Mouse (Mus musculus) myocyte (in vitro differentiated cells): ENCODE results near the gene Ttll8. TPM values are rescaled to one million over a fixed set of nuclear protein-coding genes. Genes with fewer than 3 reads are reported as not detected.

Source experiments
- H3K27me3 ChIP-seq: one replicate; pipeline ENCODE4 v1.6.1; 2011; ENCODE audit not compliant: control insufficient read depth, insufficient read depth, insufficient read length
- H3K36me3 ChIP-seq: one replicate; pipeline ENCODE4 v1.6.1; 2011; ENCODE audit not compliant: control insufficient read depth, insufficient read depth
- H3K4me2 ChIP-seq: one replicate; pipeline ENCODE4 v1.6.1; 2011; ENCODE audit warnings: low read depth, control low read depth
- H3K4me3 ChIP-seq: one replicate; pipeline ENCODE4 v1.5.1; 2011; ENCODE audit warnings: mild to moderate bottlenecking, control low read depth, moderate library complexity
- H3K79me2 ChIP-seq: one replicate; pipeline ENCODE4 v1.6.1; 2011; ENCODE audit not compliant: control insufficient read depth, insufficient read depth
- H3ac ChIP-seq: one replicate; pipeline ENCODE4 v1.6.1; 2011; ENCODE audit not compliant: control insufficient read depth, insufficient read length
- CEBPB ChIP-seq: IDR thresholded peaks from 2 replicates; pipeline ENCODE4 v1.6.1; 2011; ENCODE audit warnings: mild to moderate bottlenecking, moderate library complexity; ENCODE audit not compliant: poor library complexity, insufficient read depth, severe bottlenecking
- E2F4 ChIP-seq: IDR thresholded peaks from one replicate; pipeline ENCODE4 v1.6.1; 2011; ENCODE audit warnings: mild to moderate bottlenecking, control low read depth, moderate library complexity; ENCODE audit not compliant: insufficient read depth
- MAX ChIP-seq: IDR thresholded peaks from one replicate; pipeline ENCODE4 v1.6.1; 2011; ENCODE audit warnings: low read depth, mild to moderate bottlenecking, control low read depth
- MYOD1 ChIP-seq, 3 experiments: IDR thresholded peaks; one replicate each; pipeline ENCODE4 v1.6.1; 2011; ENCODE audit warnings: control low read depth in 2 of 3, low read depth in 2 of 3, mild to moderate bottlenecking in 2 of 3, moderate library complexity in 1 of 3; ENCODE audit not compliant: insufficient read length in 2 of 3, control insufficient read depth in 1 of 3
- MYOG ChIP-seq, 3 experiments: IDR thresholded peaks; one replicate each; pipeline ENCODE4 v1.6.1; 2011; ENCODE audit warnings: control low read depth in 2 of 3, low read depth in 2 of 3, mild to moderate bottlenecking in 2 of 3; ENCODE audit not compliant: insufficient read length in 2 of 3, control insufficient read depth in 1 of 3, insufficient read depth in 1 of 3
- POLR2A ChIP-seq: IDR thresholded peaks from one replicate; pipeline ENCODE4 v1.6.1; 2011; ENCODE audit warnings: low read depth, mild to moderate bottlenecking, control low read depth, moderate library complexity; ENCODE audit not compliant: insufficient read length
- POLR2AphosphoS2 ChIP-seq: IDR thresholded peaks from one replicate; pipeline ENCODE4 v1.6.1; 2011; ENCODE audit warnings: low read depth, control low read depth; ENCODE audit not compliant: insufficient read length
- REST ChIP-seq: IDR thresholded peaks from one replicate; pipeline ENCODE4 v1.6.1; 2011; ENCODE audit warnings: mild to moderate bottlenecking, control low read depth, moderate library complexity; ENCODE audit not compliant: insufficient read depth, insufficient read length
- SRF ChIP-seq: IDR thresholded peaks from one replicate; pipeline ENCODE4 v1.6.1; 2011; ENCODE audit warnings: low read depth; ENCODE audit not compliant: control insufficient read depth, insufficient read length
- TCF12 ChIP-seq: IDR thresholded peaks from one replicate; pipeline ENCODE4 v1.6.1; 2011; ENCODE audit warnings: mild to moderate bottlenecking, control low read depth; ENCODE audit not compliant: poor library complexity, insufficient read depth, severe bottlenecking
- TCF3 ChIP-seq: IDR thresholded peaks from one replicate; pipeline ENCODE4 v1.6.1; 2011; ENCODE audit warnings: low read depth, control low read depth; ENCODE audit not compliant: insufficient read length
- USF1 ChIP-seq: IDR thresholded peaks from one replicate; pipeline ENCODE4 v1.6.1; 2011; ENCODE audit warnings: low read depth, mild to moderate bottlenecking, control low read depth, moderate library complexity
- polyA plus RNA-seq: library from polyadenylated mRNA; unstranded; fragments of >200 nt; fragmentation: generic; extraction: Trizol; gene quantifications from one replicate; pipeline ENCODE4 v1.2.1, GENCODE M21; 2012; ENCODE audit warnings: missing spikeins

Ttll8 gene
- not detected for polyA plus RNA-seq

DNA sequence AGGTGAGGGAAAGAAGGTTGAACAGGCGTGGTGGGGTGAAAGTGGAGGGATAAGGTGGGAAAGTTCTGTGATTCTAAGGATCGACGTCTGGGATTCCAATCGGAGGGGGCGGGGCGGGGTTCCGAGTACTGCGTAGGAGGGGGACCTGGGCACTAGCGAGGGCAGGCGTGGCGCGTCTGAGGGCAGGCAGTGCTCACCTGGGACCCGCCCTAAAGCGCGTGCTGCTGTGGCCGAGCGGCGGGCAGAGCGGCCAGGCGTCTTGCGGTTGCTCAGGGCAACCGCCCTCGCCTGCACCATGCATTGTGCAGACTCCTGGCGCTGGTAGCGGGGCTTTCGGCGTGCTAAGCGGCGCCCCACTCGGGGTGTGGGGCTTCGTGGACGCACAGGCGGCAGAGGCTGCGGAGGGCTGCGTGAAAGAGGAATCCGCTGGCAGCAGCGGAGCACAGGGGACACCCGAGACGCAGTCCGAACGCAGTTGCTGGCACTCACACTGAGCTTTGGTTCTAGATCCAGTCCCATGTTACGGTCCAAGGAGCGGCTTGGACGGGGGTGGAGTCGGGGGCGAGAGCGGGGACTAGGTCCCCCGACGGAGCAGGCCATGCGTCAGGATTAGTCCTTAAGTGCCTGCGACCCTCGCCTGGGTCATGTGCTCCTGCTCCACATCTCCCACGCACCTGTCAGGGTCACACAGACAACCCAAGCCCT is at the start of gene Ttll8:
Ttll8 (minus strand) TSS at position 51 of the 705 bp plus-strand sequence.
- Histone ChIP-seq H3K79me2 (no peaks in the 10 kb centered on the region), H3ac (no peak within 1 kb of the TSS), H3K36me3 (no peaks in the 10 kb centered on the region), H3K4me2 (no peak within 1 kb of the TSS), H3K4me3 (no peak within 1 kb of the TSS), H3K27me3 (peaks cover 11% of the 10 kb centered on the region)
- TF ChIP-seq MYOD1 (IDR thresholded peaks at IDR 0.05; ENCODE audit: control insufficient read depth in 1 of 3, insufficient read length in 2 of 3, low read depth in 2 of 3) (no peak), REST (no peak), MYOG (IDR thresholded peaks at IDR 0.05; ENCODE audit: control insufficient read depth in 1 of 3, insufficient read depth in 1 of 3, insufficient read length in 2 of 3, low read depth in 2 of 3) (no peak), USF1 (no peak), MAX (no peak), POLR2AphosphoS2 (no peak), E2F4 (no peak), CEBPB (no peak), SRF (no peak), TCF3 (no peak), POLR2A (no peak), TCF12 (no peak)

DNA sequence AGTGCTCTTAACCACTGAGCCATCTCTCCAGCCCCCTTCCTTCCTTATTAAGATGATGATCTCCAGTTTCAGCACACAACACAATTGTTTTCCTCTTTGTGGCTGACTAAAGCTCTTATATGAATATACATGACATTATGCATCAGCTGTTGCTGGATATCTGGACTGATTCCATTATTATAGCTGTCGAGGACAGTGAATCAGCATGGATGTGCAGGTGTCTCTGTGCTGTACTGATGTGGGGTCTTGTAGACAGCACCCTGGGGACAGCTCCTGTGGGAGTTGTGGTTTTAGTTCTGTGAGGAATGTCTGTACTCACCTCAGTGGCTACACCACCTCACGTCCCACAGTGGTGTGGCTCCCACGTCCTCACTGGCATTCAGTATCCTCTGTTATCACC is 47.0 kb upstream of the Ttll8 start:
- Histone ChIP-seq H3K27me3 (peaks cover 51% of the 10 kb centered on the region), H3ac (no peak overlapping the region), H3K36me3 (no peaks in the 10 kb centered on the region), H3K4me2 (no peak overlapping the region), H3K79me2 (no peaks in the 10 kb centered on the region), H3K4me3 (no peak overlapping the region)
- no peak for TF ChIP-seq POLR2AphosphoS2
- TF ChIP-seq MYOG (IDR thresholded peaks at IDR 0.05; ENCODE audit: control insufficient read depth in 1 of 3, insufficient read depth in 1 of 3, insufficient read length in 2 of 3, low read depth in 2 of 3) = peak in 1 of 3 experiments; percentile 17
- TF ChIP-seq MYOD1 (IDR thresholded peaks at IDR 0.05; ENCODE audit: control insufficient read depth in 1 of 3, insufficient read length in 2 of 3, low read depth in 2 of 3) = peak in 2 of 3 experiments; percentile 52 to 56

DNA sequence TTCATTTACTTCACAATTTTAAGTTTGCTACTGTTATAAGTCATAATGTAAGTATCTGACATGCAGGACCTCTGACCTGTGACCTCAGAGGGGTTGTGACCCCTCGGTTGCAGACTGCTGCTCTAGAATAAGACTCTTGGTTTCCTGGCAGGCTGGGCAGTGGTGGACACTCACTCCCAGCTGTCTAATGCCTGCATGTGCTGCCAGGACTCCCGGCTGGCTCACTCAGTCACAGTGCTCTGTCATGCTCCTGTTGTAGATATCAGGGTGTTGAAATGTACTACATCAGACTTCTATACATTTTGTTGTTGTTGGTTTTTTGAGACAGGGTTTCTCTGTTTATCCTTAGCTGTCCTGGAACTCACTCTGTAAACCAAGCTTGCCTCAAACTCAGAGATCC is 46.1 kb upstream of the Ttll8 start:
- Histone ChIP-seq H3K27me3 (peaks cover 57% of the 10 kb centered on the region), H3K4me3 (no peak overlapping the region), H3K36me3 (no peaks in the 10 kb centered on the region), H3ac (no peak overlapping the region), H3K4me2 (no peak overlapping the region), H3K79me2 (no peaks in the 10 kb centered on the region)
- TF ChIP-seq MYOG (IDR thresholded peaks at IDR 0.05; ENCODE audit: control insufficient read depth in 1 of 3, insufficient read depth in 1 of 3, insufficient read length in 2 of 3, low read depth in 2 of 3) = peak in 2 of 3 experiments; percentile 54
- TF ChIP-seq MYOD1 (IDR thresholded peaks at IDR 0.05; ENCODE audit: control insufficient read depth in 1 of 3, insufficient read length in 2 of 3, low read depth in 2 of 3) = peak in 2 of 3 experiments; percentile 57 to 66
- TF ChIP-seq TCF12 = no peak
- no peak for TF ChIP-seq USF1
- no peak for TF ChIP-seq REST
- no peak for TF ChIP-seq E2F4

DNA sequence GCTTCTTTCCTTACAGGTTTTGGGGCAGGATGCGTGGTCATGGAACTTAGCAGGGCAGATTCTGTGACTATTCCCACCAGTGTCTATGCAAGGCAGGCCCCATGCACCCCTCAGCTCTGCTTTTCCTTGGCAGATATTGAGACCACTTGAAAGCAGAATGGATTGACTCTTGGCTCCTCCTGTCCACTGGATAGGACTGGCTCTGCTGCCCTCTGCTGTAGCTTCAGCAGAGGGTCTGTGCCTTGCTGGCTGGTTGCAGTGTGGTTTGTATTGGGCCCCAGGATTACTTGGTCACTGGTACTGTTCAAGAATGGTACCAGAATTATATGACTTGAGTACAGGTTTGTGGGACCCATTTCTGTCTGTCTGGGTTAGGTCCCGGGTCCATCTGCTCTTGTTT is 44.9 kb upstream of the Ttll8 start:
- H3K4me2 ChIP-seq = no peak overlapping the region
- no peaks in the 10 kb centered on the region for H3K79me2 ChIP-seq
- no peak overlapping the region for H3K4me3 ChIP-seq
- TF ChIP-seq REST = no peak
- TF ChIP-seq TCF3 = no peak
- TF ChIP-seq POLR2A = no peak
- no peak for TF ChIP-seq MAX
- no peak for TF ChIP-seq MYOD1 (IDR thresholded peaks at IDR 0.05; ENCODE audit: control insufficient read depth in 1 of 3, insufficient read length in 2 of 3, low read depth in 2 of 3)
- TF ChIP-seq POLR2AphosphoS2 = no peak
- no peak for TF ChIP-seq USF1
- TF ChIP-seq MYOG (IDR thresholded peaks at IDR 0.05; ENCODE audit: control insufficient read depth in 1 of 3, insufficient read depth in 1 of 3, insufficient read length in 2 of 3, low read depth in 2 of 3) = no peak
- no peak for TF ChIP-seq TCF12
- H3K27me3 ChIP-seq = peaks cover 57% of the 10 kb centered on the region
- H3K36me3 ChIP-seq = no peaks in the 10 kb centered on the region
- no peak overlapping the region for H3ac ChIP-seq

DNA sequence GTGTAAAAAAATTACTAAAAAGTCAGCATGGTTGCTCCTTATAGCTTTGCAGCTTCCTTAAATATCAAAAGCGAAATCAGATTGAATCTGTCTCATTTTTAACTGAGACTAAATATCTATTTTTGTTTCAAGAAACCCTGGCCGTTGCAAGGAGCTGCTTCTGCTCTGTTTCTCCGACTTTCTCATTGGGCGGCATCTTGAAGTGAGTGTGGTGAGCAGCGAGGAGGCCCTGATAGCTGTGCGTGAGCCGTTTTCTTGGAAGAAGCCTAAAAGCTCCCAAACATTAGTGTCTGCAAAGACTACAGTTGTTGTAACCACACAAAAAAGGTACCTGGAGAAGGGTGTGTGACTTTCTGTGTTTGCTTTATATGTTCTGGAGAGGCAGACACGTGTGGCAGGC is 44.4 kb upstream of the Ttll8 start:
- Histone ChIP-seq H3K4me2 (no peak overlapping the region), H3K79me2 (no peaks in the 10 kb centered on the region), H3ac (no peak overlapping the region), H3K4me3 (no peak overlapping the region), H3K27me3 (peaks cover 57% of the 10 kb centered on the region), H3K36me3 (no peaks in the 10 kb centered on the region)
- TF ChIP-seq POLR2AphosphoS2 = no peak
- no peak for TF ChIP-seq REST
- no peak for TF ChIP-seq USF1
- TF ChIP-seq SRF = no peak
